Mouse (Mus musculus) thymus, adult 2 months (tissue): ENCODE measurements around the gene Adamts10. TPM values are rescaled to one million over a fixed set of nuclear protein-coding genes. Genes with fewer than 3 reads are reported as not detected.

Experiments used
- DNase-seq: peaks from one replicate; pipeline ENCODE4 v3.0.0; 2021
- H3K27ac ChIP-seq: fragments of 200-500 bp; 2 replicates; pipeline ENCODE4 v1.5.1; 2012; ENCODE audit warnings: low read length, control low read depth; ENCODE audit not compliant: control insufficient read depth, insufficient read depth
- H3K27me3 ChIP-seq: fragments of 200-500 bp; 2 replicates; pipeline ENCODE4 v1.6.1; 2012; ENCODE audit warnings: mild to moderate bottlenecking, low read length, moderate library complexity, mixed read lengths; ENCODE audit not compliant: control insufficient read depth, insufficient read depth
- H3K36me3 ChIP-seq: fragments of 200-500 bp; 2 replicates; pipeline ENCODE4 v1.6.1; 2012; ENCODE audit warnings: mild to moderate bottlenecking, low read length, moderate library complexity; ENCODE audit not compliant: control insufficient read depth, insufficient read depth
- H3K4me1 ChIP-seq: fragments of 200-500 bp; replicated peaks from 2 replicates; pipeline ENCODE4 v1.6.1; 2012; ENCODE audit warnings: low read length; ENCODE audit not compliant: control insufficient read depth, insufficient read depth
- H3K4me3 ChIP-seq: fragments of 200-500 bp; 2 replicates; pipeline ENCODE4 v1.5.1; 2012; ENCODE audit warnings: mild to moderate bottlenecking, low read length, control low read depth, moderate library complexity; ENCODE audit not compliant: control insufficient read depth, insufficient read depth
- CTCF ChIP-seq: fragments of 200-500 bp; IDR thresholded peaks from 2 replicates; pipeline ENCODE4 v1.5.1; 2012; ENCODE audit warnings: mild to moderate bottlenecking, control low read depth, low read length, moderate library complexity, borderline replicate concordance; ENCODE audit not compliant: control insufficient read depth, poor library complexity, insufficient read depth; ENCODE audit errors: extremely low read depth
- POLR2A ChIP-seq: fragments of 200-500 bp; IDR thresholded peaks from 2 replicates; pipeline ENCODE4 v1.6.1; 2012; ENCODE audit warnings: mild to moderate bottlenecking, low read length, control low read depth, moderate library complexity; ENCODE audit not compliant: control insufficient read depth, poor library complexity, insufficient read depth; ENCODE audit errors: extremely low read depth
- WGBS: fragments of 180-500 bp; shearing (Covaris S2); methylation state at CpG from one replicate; pipeline ENCODE4 v1.1.7; 2018; 5-methylcytosine and 5-hydroxymethylcytosine counted together
- polyA plus RNA-seq: library from polyadenylated mRNA; depleted of rRNA; stranded (reverse); fragments of >200 nt; gene quantifications from 2 replicates; pipeline ENCODE4 v1.2.3, GENCODE M21; 2012

Adamts10 gene
- polyA plus RNA-seq, 1 experiment = 130 TPM

DNA sequence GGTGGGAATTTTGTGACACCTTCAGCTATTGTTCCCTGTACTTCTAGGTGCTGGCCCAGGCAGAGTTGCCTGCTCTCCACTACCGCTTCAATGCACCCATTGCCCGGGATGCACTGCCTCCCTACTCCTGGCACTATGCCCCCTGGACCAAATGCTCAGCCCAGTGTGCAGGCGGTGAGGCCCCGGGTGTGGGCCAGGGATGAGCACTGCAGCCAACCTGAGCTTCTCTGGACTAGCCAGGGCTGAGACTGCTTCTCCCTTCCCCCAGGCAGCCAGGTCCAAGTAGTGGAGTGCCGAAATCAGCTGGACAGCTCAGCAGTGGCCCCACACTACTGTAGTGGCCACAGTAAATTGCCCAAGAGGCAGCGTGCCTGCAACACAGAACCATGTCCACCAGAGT, 25.2 kb downstream of the Adamts10 start:
- DNase-seq = no peak
- no peak for TF ChIP-seq POLR2A
- TF ChIP-seq CTCF = no peak
- Histone ChIP-seq H3K27ac (no peak overlapping the region), H3K36me3 (no peaks in the 10 kb centered on the region), H3K4me1 (no peaks in the 10 kb centered on the region), H3K27me3 (no peaks in the 10 kb centered on the region), H3K4me3 (no peak overlapping the region)
- 100% methylated on average over 6 of the region's 6 CpGs for WGBS

DNA sequence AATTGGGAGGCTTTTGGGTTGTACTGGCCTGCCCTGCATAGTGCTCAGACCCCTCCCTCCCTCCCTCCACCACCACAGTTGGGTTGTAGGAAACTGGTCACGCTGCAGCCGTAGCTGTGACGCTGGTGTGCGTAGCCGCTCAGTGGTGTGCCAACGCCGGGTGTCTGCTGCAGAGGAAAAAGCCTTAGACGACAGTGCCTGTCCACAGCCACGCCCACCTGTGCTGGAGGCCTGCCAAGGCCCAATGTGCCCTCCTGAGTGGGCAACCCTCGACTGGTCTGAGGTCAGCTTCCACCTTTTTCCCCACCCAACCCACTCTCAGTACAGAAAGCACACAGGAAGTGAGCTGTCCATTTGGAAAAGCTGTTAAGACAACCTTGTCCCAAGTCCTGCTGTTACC, 26.4 kb downstream of the Adamts10 start:
- Histone ChIP-seq H3K4me1 (peaks cover 2% of the 10 kb centered on the region), H3K36me3 (no peaks in the 10 kb centered on the region), H3K27ac (no peak overlapping the region), H3K27me3 (no peaks in the 10 kb centered on the region), H3K4me3 (no peak overlapping the region)
- no peak for DNase-seq
- TF ChIP-seq CTCF (no peak), POLR2A (no peak)
- WGBS = 60% methylated on average over 10 of the region's 10 CpGs

DNA sequence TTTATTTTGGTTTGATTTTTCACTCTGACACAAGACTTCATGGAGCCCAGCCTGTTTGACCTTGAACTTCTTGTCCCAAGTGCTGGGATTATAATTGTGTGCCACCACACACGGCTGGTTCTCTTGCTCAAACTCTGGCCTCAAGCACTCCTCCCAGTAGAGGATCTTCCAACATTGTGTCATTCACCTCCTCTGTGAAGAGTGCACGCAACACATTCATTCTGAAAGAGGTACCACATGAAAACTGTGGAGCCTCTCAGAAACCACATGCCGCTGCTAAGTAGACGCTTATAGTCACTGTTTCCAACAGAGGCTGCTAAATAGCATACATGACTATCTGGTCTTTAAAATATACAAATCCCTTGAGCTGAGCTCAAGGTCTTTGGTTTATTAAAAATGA, 28.1 kb downstream of the Adamts10 start:
- Histone ChIP-seq H3K27me3 (no peaks in the 10 kb centered on the region), H3K36me3 (no peaks in the 10 kb centered on the region), H3K27ac (no peak overlapping the region), H3K4me1 (peaks cover 9% of the 10 kb centered on the region), H3K4me3 (no peak overlapping the region)
- WGBS = 79% methylated on average over 4 of the region's 4 CpGs
- DNase-seq = no peak
- TF ChIP-seq CTCF (no peak), POLR2A (no peak)

DNA sequence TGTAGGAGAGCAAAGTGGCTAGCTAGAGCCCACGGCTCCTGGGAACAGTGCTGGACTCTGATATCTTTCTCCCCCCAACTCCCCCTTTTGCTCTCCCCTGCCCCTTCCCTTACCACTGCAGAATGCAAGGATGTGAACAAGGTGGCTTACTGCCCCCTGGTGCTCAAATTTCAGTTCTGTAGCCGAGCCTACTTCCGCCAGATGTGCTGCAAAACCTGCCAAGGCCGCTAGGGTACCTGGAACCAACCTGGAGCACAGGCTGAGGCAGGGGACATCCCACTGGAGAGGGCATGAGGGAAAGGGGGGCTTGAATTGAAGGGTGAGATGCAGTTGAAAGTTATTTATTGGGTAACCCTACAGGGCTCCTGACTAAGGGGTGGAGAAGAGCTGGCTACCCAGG, 29.0 kb downstream of the Adamts10 start:
- 81% methylated on average over 4 of the region's 4 CpGs for WGBS
- TF ChIP-seq POLR2A = no peak
- TF ChIP-seq CTCF = peak; percentile 76; the same call in 1 of the 2 replicates
- Histone ChIP-seq H3K4me1 (peaks cover 14% of the 10 kb centered on the region), H3K27me3 (no peaks in the 10 kb centered on the region), H3K36me3 (no peaks in the 10 kb centered on the region), H3K4me3 (no peak overlapping the region), H3K27ac (no peak overlapping the region)
- peak; percentile 53 for DNase-seq

DNA sequence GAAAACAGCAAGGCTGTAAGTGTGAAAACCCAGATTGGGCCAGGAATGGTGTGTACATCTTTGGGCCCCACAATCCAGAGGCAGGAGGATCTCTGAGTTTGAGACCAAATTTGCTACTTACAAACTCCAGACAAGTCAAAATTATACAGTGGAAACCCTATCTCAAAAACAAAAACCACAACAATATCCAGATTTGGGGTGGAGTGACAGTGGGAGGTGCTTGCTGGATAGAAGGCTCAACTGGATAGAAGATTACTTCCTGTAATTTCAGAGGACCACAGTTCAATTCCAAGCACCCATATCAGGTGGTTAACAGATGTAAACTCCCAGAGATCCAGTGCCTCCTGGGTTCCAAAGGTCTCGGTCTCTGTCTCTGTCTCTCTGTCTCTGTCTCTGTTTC, 30.5 kb downstream of the Adamts10 start:
- 100% methylated on average over 1 of the region's 1 CpGs for WGBS
- no peak for DNase-seq
- Histone ChIP-seq H3K4me1 (peaks cover 16% of the 10 kb centered on the region), H3K4me3 (no peak overlapping the region), H3K36me3 (no peaks in the 10 kb centered on the region), H3K27ac (no peak overlapping the region), H3K27me3 (no peaks in the 10 kb centered on the region)
- no peak for TF ChIP-seq POLR2A
- no peak for TF ChIP-seq CTCF

DNA sequence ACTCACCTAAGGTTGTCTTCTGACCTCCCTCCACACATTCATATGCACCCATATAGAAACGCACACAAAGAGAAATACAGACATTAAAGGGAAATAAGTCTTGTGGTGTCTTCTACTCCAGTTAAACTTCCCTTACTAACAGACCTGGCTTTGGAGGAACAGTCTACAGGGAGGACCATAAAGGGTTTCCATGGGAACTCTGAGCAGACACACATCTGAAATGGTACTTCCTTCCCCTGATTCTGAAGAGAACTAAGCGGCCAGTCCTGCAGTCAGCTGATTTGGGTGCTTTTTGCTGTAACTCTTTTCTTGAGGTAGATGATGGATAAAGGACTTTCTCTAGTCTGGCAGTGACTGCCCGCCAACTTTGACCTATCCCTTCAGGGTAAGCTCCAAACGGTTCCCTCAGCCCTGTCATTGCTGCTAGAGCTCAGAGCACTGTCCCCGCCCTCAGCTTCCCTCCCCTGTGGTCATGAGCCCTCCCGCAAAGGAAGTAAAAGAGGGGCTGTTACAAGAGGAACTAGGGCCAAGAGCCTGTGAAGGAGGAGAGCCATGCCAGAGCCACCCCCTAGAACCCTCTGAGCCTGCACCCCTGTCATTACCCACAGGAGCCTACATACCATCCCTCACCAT, 31.3 kb downstream of the Adamts10 start, which contains the start of gene Myo1f:
Myo1f (plus strand) TSS at position 485 of the 633 bp plus-strand sequence.
- H3K4me3 ChIP-seq = peak within 1 kb of the TSS; percentile 16; the same call in 1 of the 2 replicates
- peak; percentile 69 for DNase-seq

More for the DNA sequence above, 31.3 kb downstream of the Adamts10 start, which contains the start of gene Myo1f:
- 2% methylated on average over 6 of the region's 6 CpGs for WGBS
- Histone ChIP-seq H3K36me3 (no peaks in the 10 kb centered on the region), H3K4me1 (peaks cover 16% of the 10 kb centered on the region), H3K27me3 (no peaks in the 10 kb centered on the region), H3K27ac (peak within 1 kb of the TSS; percentile 62; the same call in 1 of the 2 replicates)
- TF ChIP-seq CTCF (no peak), POLR2A (no peak)
